Mouse (Mus musculus) cerebellum, postnatal 10 days (tissue): ENCODE measurements around the gene Dock8.

Experiments
- DNase-seq, 2 experiments: peaks; one replicate each; pipeline ENCODE4 v3.0.0; 2021; ENCODE audit warnings: mixed read lengths in 2 of 2

Gene Dock8

DNA sequence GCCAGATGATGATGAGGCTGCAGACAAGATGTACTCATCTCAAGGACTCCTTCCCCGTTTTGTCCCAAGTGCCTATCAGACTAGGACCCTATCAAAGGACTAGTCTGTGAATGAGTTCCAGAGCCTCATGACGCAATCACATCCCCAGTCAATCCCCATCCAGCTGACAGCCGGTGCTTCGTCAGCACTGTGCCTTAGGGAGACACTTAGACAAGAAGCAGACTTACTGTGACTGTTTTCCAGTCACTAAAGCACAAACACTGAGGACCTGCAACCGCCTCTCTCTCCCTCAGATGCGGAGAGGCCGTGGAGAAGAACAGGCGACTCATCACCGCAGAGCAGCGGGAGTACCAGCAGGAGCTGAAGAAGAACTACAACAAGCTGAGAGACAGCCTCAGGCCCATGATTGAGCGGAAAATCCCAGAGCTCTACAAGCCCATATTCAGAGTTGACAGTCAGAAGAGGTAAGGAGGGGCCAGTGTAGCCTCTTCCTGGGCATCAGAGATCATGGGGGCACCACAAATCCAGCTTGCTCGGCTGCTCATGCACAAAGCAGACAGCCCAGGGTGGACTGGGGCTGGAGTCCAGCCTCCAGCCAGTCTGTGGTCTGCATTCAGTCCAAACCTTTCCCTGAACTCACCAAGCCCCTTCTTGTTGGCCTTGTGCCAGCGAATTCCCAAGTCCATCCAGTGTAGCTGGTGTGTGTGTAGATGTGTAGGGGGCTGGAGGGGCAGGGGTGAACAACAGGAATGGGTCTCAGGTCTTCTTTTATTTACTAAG, 200.9 kb downstream of the Dock8 start:
- DNase-seq = peak; percentile 34 to 38

DNA sequence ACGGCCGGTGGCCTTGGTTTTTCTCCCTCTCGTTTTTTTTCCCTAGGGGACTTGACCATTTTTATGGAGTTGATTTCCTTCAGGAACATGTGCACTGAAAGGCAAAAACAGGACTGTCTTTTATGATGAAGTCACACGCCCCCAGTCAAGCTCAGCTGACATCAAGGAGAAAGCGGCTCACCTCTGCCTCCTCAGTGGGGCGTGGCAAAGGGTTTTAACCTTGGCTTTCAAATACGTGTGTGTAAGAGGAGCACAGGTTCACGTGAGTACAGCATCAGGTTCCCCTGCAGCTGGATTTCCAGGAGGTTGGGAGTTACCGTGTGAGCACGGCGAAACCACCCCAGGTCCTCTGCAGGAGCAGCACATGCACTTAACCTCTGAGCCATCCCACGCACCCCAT, 203.7 kb downstream of the Dock8 start:
- no peak for DNase-seq

DNA sequence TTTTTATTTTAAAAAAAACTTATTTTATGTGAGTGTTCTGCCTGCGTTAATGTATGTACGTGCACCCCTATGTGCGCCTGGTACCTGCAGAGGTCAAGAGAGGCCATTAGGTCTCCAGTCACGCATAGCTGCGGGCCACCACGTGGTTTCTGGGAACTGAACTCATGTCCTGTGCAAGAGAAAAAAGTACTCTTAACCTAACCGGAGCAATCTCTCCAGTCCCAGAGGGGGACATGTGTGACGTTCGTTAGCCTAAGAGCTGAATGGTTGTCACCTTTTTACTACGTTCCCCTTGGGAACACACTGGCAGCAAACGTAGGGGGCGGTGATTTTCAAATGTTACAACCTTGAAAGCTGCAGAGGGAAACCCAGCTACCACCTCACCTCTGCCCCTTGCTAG, 207.6 kb downstream of the Dock8 start:
- no peak for DNase-seq

DNA sequence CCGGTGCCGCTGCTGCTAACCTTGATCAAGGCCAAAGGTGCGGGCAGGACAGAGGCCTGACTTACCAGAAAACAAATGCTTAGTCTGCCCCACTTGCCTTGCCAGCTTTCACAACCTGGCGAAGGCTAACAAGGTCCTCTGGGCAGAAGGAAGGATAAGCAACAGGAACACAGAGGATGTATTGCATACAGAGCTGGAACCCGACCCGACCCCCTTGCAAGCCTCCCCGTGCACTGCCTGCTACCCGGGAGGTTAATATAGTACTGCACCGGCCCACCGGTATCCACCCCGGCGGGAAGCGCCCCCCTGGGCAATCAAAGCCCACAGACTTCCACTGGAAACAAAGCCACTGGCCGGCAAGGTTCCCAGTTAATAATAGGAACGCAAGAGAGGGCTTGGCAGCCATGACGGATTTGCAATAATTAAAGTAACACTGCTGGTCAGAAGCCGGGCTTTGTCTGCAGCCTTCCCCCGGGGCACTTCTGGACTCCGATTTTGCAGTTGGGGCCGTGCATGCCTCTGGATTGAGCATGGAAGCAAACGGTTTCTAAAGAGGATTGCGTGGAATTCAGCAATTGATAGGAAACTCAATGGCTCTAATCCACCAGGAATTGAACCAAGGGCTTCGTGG, 208.5 kb downstream of the Dock8 start:
- peak; percentile 19 to 39 for DNase-seq

DNA sequence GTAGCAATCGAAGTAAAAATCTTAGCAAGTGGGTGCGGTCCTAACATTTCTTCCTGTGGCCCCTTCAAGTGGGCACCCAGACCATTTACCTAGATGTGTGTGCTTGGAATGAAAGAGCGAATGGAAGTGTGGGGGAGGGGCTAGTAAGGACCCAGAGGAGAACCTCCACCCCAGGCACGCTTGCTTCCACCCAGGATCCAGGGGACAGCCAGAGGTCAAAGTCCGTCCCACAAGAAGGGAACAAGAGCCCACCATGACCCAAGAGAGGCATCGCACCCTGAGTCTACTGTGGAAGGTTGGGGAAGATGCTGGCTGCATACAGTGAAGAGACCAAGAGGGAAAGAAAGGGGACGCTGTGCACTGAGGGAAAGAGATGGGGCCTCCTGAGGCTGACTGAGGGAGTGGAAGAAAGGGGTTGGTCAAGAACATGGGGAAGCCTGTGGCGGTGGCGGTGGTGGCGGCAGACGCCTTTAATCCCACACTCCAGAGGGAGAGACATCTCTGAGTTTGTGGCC, 209.3 kb downstream of the Dock8 start:
- DNase-seq = no peak

GRCm38 (mm10) chr19:25220611-25221010, 221.3 kb downstream of the Dock8 start:
- DNase-seq = no peak

GRCm38 (mm10) chr19:25221964-25222640, 222.8 kb downstream of the Dock8 start:
- no peak for DNase-seq

DNA sequence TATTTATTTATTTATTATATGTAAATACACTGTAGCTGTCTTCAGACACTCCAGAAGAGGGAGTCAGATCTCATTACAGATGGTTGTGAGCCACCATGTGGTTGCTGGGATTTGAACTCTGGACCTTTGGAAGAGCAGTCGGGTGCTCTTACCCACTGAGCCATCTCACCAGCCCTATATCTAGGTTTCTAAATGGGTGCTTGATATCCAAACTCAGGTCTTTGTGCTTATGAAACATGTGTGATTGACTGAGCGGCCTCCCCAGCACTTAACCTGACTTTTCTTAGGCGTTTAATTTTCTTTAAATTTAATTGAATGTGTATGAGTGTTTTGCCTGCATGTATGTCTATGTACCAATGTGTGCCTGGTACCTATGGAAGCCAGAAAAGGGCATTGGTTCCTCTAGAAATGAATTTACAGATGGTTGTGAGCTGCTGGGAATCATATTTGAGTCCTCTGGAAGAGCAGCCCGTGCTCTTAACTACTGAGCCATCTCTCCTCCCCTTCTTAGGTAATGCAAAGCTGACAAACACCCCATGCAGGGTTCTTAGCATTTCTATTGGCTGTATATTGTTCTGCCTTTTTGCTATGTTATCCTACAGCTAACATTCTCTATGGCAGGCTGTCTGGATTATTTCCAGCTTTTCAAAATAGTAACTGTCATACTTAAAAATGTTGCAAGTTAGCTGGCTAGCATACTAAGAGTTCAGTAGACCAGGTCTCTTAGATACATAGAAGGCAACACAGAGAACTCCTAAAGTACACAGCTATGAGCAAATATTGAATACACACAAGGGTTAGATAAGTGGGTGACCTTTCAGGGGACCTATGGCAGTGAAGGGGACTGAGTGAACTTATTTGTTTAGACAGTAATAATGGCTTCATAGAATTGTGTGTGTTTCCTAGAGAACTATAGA, 231.0 kb downstream of the Dock8 start:
- DNase-seq = no peak

- no peak for DNase-seq
Observed at GRCm38 (mm10) chr19:25230975-25231334, 231.6 kb downstream of the Dock8 start.

GRCm38 (mm10) chr19:25232032-25232431, 232.7 kb downstream of the Dock8 start:
- no peak for DNase-seq

DNA sequence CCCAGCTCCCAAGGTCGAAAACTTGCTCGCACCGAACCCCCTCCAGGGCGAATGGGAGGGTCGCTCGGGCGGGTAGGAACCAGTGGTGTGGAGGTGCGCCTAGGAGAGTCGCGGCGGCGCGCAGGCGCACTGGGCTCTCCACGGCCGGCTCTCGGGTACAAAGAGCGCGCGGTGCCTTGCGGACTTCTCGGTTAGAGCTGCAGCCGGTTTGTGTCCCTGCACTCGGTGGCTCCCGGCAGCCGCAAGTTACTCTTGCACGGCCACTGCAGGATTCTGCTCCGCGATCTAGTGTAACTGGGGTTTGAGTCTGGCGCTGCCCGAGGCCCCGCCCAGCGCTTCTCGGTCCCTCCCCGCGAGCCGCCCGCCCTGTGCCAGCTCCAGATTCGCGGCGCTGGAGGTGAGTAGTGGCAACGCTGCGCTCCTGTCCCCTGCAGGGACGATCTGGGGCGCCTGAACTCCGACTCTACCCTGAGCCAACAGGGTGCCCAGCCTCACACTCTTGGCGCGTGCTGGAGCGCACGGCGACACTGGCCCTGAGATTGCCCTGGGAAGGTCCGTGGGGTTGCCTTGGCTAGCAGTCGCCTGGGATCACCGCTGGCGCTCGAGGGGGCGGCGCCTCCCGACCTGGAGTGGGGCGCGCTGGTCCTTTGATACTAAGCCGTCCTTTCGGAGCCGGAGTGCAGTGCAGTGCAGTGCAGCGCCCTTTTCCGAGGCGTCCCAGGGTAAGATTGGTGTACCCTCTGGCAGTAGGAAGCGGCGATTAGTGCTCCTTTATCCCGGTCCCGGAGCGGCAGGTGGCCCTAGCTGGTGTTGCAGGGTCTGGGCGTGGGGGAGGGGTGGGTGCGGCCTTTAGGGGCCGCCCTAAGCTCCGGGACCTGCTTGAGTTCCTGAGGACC, 237.5 kb downstream of the Dock8 start, which contains the start of gene Kank1:
Gene Kank1 (plus strand): TSS at position 380 of the 896 bp plus-strand sequence.
- peak; percentile 70 to 81 for DNase-seq

DNA sequence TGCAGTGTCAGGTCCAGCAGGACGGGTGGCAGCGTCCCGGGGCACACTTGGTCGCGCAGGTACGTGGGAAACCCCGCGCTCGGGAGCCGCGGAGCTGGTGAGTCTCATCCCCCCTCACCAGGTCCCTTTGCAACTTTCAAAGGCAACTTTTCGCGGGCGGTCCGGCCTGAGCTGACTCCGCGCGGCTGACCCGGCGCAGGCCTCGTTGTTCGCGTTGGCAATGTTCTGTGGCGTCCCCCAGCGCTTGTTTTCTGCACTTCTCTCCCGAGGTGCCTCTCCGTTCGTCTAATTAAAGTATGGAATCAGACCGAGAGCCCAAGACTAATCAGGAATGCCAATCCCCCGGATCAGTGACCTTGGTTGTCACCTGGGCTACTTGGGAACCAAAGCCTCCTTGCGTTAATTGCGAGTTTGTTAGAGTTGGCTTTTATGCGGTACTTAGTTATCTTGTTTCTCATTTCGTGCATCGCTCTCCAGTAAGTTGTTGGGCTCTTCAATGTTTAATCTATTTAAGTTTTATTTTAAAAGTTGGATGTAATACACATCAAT, 238.2 kb downstream of the Dock8 start:
- DNase-seq = peak; percentile 54 to 59

GRCm38 (mm10) chr19:25238121-25238520, 238.8 kb downstream of the Dock8 start:
- DNase-seq = no peak

- no peak for DNase-seq
Observed at GRCm38 (mm10) chr19:25243566-25243965, 244.2 kb downstream of the Dock8 start.

GRCm38 (mm10) chr19:25246062-25246461, 246.7 kb downstream of the Dock8 start:
- DNase-seq = no peak

DNA sequence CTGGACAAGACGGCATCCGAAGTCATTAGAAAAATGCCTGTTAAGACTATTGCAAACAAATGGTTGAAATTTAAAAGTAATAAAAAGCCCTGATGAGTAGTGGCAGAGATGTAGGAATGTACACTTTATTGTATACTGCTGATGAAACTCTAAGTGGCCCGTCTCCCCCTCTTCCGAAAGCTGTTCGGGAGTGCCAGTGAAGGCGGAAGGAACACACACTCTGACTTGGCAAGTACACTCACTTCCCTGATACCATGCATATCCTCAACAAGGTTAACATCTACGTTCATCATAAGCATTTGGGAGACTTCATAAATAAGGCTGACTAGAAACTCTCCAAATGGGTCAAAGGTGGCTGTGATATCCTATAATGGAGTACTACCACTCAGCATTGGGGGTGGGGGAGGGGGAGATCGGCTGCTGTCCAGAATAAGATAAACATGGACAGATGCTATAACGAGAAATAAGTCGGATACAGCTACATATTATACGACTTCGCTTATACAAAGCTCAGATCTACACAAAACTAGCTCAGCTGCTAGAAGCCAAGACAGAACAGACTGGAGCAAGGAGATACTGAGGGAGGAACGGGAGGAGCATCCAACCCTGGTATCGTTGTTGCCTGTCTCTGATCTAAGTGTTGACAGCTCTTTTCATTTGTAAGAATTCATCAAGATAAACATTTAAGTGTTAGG, 248.7 kb downstream of the Dock8 start:
- DNase-seq = no peak

GRCm38 (mm10) chr19:25249230-25249629, 249.9 kb downstream of the Dock8 start:
- no peak for DNase-seq

GRCm38 (mm10) chr19:25251610-25252140, 252.3 kb downstream of the Dock8 start:
- DNase-seq = no peak
